Mouse (Mus musculus) midbrain, embryonic 16.5 days (tissue): ENCODE data around the gene Ikbip. TPM values are rescaled to one million over a fixed set of nuclear protein-coding genes. Genes with fewer than 3 reads are reported as not detected.

Experiments used
- ATAC-seq: fragments of 200-750 bp; cut with Nextera tagmentation; 2 replicates; pipeline ENCODE4 v1.8.0; 2017; ENCODE audit warnings: moderate TSS enrichment
- H3K27ac ChIP-seq: fragments of 300-500 bp; sonication (generic); 2 replicates; pipeline ENCODE4 v1.5.1; 2014; ENCODE audit warnings: mild to moderate bottlenecking, low read length, mixed read lengths
- H3K27me3 ChIP-seq: fragments of 300-500 bp; sonication (generic); 2 replicates; pipeline ENCODE4 v1.6.1; 2014; ENCODE audit warnings: low read depth, low read length, mixed read lengths; ENCODE audit not compliant: control insufficient read depth, insufficient read depth
- H3K36me3 ChIP-seq: fragments of 300-500 bp; sonication (generic); 2 replicates; pipeline ENCODE4 v1.6.1; 2014; ENCODE audit warnings: mild to moderate bottlenecking, low read length, moderate library complexity, mixed read lengths; ENCODE audit not compliant: control insufficient read depth, insufficient read depth
- H3K4me1 ChIP-seq: fragments of 300-500 bp; sonication (generic); 2 replicates; pipeline ENCODE4 v1.6.1; 2014; ENCODE audit warnings: mild to moderate bottlenecking, low read length, mixed read lengths; ENCODE audit not compliant: control insufficient read depth, insufficient read depth
- H3K4me2 ChIP-seq: fragments of 300-500 bp; sonication (generic); 2 replicates; pipeline ENCODE4 v1.6.1; 2014; ENCODE audit warnings: mild to moderate bottlenecking, low read length, mixed read lengths
- H3K4me3 ChIP-seq: fragments of 300-500 bp; sonication (generic); 2 replicates; pipeline ENCODE4 v1.5.1; 2014; ENCODE audit warnings: low read depth, mild to moderate bottlenecking, low read length, moderate library complexity, mixed read lengths
- H3K9ac ChIP-seq: fragments of 300-500 bp; sonication (generic); 2 replicates; pipeline ENCODE4 v1.6.1; 2014; ENCODE audit warnings: low read depth, low read length, mixed read lengths
- H3K9me3 ChIP-seq: fragments of 300-500 bp; sonication (generic); replicated peaks from 2 replicates; pipeline ENCODE4 v1.6.1; 2014; ENCODE audit warnings: mild to moderate bottlenecking, low read length, mixed read lengths; ENCODE audit not compliant: control insufficient read depth, poor library complexity, severe bottlenecking
- WGBS: fragments of 180-500 bp; shearing (Covaris S2); extraction: QIAGEN DNeasy Blood & Tissue Kit; methylation state at CpG from one replicate; pipeline ENCODE4 v1.1.7; 2014; 5-methylcytosine and 5-hydroxymethylcytosine counted together
- polyA plus RNA-seq: library from polyadenylated mRNA; unstranded; fragments of >200 nt; fragmentation: Nextera tagmentation; extraction: Ambion mirVana; gene quantifications from 2 replicates; pipeline ENCODE4 v1.2.1, GENCODE M21; 2015

Ikbip gene
- polyA plus RNA-seq, 1 experiment from 2014 or later = 18.6 TPM

GRCm38 (mm10) chr10:91127395-91127794, 44.7 kb downstream of the Ikbip start:
- H3K36me3 ChIP-seq = no peaks in the 10 kb centered on the region
- H3K4me1 ChIP-seq = peaks cover 8% of the 10 kb centered on the region
- no peaks in the 10 kb centered on the region for H3K27me3 ChIP-seq
- ATAC-seq = no peak
- no peak overlapping the region for H3K9ac ChIP-seq
- 77% methylated on average over 2 of the region's 2 CpGs for WGBS
- H3K4me3 ChIP-seq = no peak overlapping the region
- no peaks in the 10 kb centered on the region for H3K9me3 ChIP-seq
- no peak overlapping the region for H3K4me2 ChIP-seq
- no peak overlapping the region for H3K27ac ChIP-seq

- Histone ChIP-seq H3K27ac (no peak overlapping the region), H3K4me3 (no peak overlapping the region), H3K9me3 (no peaks in the 10 kb centered on the region), H3K4me1 (peaks cover 3% of the 10 kb centered on the region; the same call in 1 of the 2 replicates), H3K4me2 (no peak overlapping the region), H3K9ac (no peak overlapping the region), H3K27me3 (no peaks in the 10 kb centered on the region), H3K36me3 (no peaks in the 10 kb centered on the region)
- no peak for ATAC-seq
- 79% methylated on average over 1 of the region's 1 CpGs for WGBS
Observed at GRCm38 (mm10) chr10:91128551-91129160, 45.9 kb downstream of the Ikbip start.

- H3K36me3 ChIP-seq = no peaks in the 10 kb centered on the region
- H3K4me3 ChIP-seq = no peak overlapping the region
- no peak overlapping the region for H3K4me2 ChIP-seq
- WGBS = 79% methylated on average over 3 of the region's 3 CpGs
- H3K4me1 ChIP-seq = no peaks in the 10 kb centered on the region
- no peaks in the 10 kb centered on the region for H3K9me3 ChIP-seq
- no peaks in the 10 kb centered on the region for H3K27me3 ChIP-seq
- no peak for ATAC-seq
- no peak overlapping the region for H3K9ac ChIP-seq
- H3K27ac ChIP-seq = no peak overlapping the region
Observed at GRCm38 (mm10) chr10:91130792-91131191, 48.1 kb downstream of the Ikbip start.

- WGBS = 75% methylated on average over 1 of the region's 1 CpGs
- H3K4me1 ChIP-seq = no peaks in the 10 kb centered on the region
- no peaks in the 10 kb centered on the region for H3K36me3 ChIP-seq
- H3K27me3 ChIP-seq = no peaks in the 10 kb centered on the region
- H3K4me3 ChIP-seq = no peak overlapping the region
- ATAC-seq = no peak
- no peaks in the 10 kb centered on the region for H3K9me3 ChIP-seq
- no peak overlapping the region for H3K4me2 ChIP-seq
- H3K27ac ChIP-seq = no peak overlapping the region
- H3K9ac ChIP-seq = no peak overlapping the region
Observed at GRCm38 (mm10) chr10:91131565-91131964, 48.8 kb downstream of the Ikbip start.

GRCm38 (mm10) chr10:91135302-91135972, 52.7 kb downstream of the Ikbip start:
- no peak overlapping the region for H3K27ac ChIP-seq
- no peak overlapping the region for H3K9ac ChIP-seq
- no peak for ATAC-seq
- H3K4me1 ChIP-seq = no peaks in the 10 kb centered on the region
- no peaks in the 10 kb centered on the region for H3K27me3 ChIP-seq
- no peak overlapping the region for H3K4me3 ChIP-seq
- no peak overlapping the region for H3K4me2 ChIP-seq
- no peaks in the 10 kb centered on the region for H3K36me3 ChIP-seq
- 87% methylated on average over 7 of the region's 7 CpGs for WGBS
- H3K9me3 ChIP-seq = no peaks in the 10 kb centered on the region

- Histone ChIP-seq H3K4me1 (no peaks in the 10 kb centered on the region), H3K36me3 (no peaks in the 10 kb centered on the region), H3K27ac (no peak overlapping the region), H3K27me3 (no peaks in the 10 kb centered on the region), H3K9ac (no peak overlapping the region), H3K9me3 (no peaks in the 10 kb centered on the region), H3K4me2 (no peak overlapping the region), H3K4me3 (no peak overlapping the region)
- no peak for ATAC-seq
- 67% methylated on average over 9 of the region's 9 CpGs for WGBS
Observed at GRCm38 (mm10) chr10:91137400-91137799, 54.7 kb downstream of the Ikbip start.

GRCm38 (mm10) chr10:91138317-91138716, 55.6 kb downstream of the Ikbip start:
- Histone ChIP-seq H3K36me3 (no peaks in the 10 kb centered on the region), H3K27ac (no peak overlapping the region), H3K4me3 (no peak overlapping the region), H3K9me3 (no peaks in the 10 kb centered on the region), H3K27me3 (no peaks in the 10 kb centered on the region), H3K4me1 (no peaks in the 10 kb centered on the region), H3K9ac (no peak overlapping the region), H3K4me2 (no peak overlapping the region)
- 86% methylated on average over 3 of the region's 3 CpGs for WGBS
- no peak for ATAC-seq

GRCm38 (mm10) chr10:91139148-91139766, 56.5 kb downstream of the Ikbip start:
- Histone ChIP-seq H3K4me2 (no peak overlapping the region), H3K9me3 (no peaks in the 10 kb centered on the region), H3K36me3 (no peaks in the 10 kb centered on the region), H3K4me1 (no peaks in the 10 kb centered on the region), H3K9ac (no peak overlapping the region), H3K27ac (no peak overlapping the region), H3K27me3 (no peaks in the 10 kb centered on the region), H3K4me3 (no peak overlapping the region)
- no peak for ATAC-seq
- 90% methylated on average over 14 of the region's 14 CpGs for WGBS

- no peak overlapping the region for H3K4me3 ChIP-seq
- no peaks in the 10 kb centered on the region for H3K27me3 ChIP-seq
- no peak overlapping the region for H3K9ac ChIP-seq
- no peaks in the 10 kb centered on the region for H3K4me1 ChIP-seq
- H3K36me3 ChIP-seq = peaks cover 2% of the 10 kb centered on the region; the same call in 1 of the 2 replicates
- no peak overlapping the region for H3K27ac ChIP-seq
- H3K9me3 ChIP-seq = no peaks in the 10 kb centered on the region
- WGBS = 35% methylated on average over 2 of the region's 2 CpGs
- no peak for ATAC-seq
- H3K4me2 ChIP-seq = no peak overlapping the region
Observed at GRCm38 (mm10) chr10:91141564-91141963, 58.8 kb downstream of the Ikbip start.
